Mouse (Mus musculus) embryo, embryonic 11.5 days (tissue): Measurements from ENCODE around the gene Cdr2.
A peak's percentile ranks its signal among the peaks of the same experiment; 100 is the strongest.
"Not testable (repeated sequence)": the region's sequence is repeated elsewhere in the genome, so short reads cannot be mapped to it uniquely, and the experiment has no call there.

ENCODE experiments used
- DNase-seq: peaks from one replicate; pipeline ENCODE4 v3.0.0-alpha.2; 2012; ENCODE audit warnings: low read depth, low spot score

Gene Cdr2

GRCm38 (mm10) chr7:120972471-120972870 is 9.6 kb downstream of the Cdr2 start:
- DNase-seq: not testable (repeated sequence)

- DNase-seq: no peak
These were observed 12.0 kb downstream of the Cdr2 start for GRCm38 (mm10) chr7:120970112-120970511.

- DNase-seq: no peak
These were observed 12.9 kb downstream of the Cdr2 start for GRCm38 (mm10) chr7:120969221-120969620.

- DNase-seq: no peak
These were observed 19.0 kb downstream of the Cdr2 start for GRCm38 (mm10) chr7:120963126-120963525.

GRCm38 (mm10) chr7:120961893-120962292 is 20.2 kb downstream of the Cdr2 start:
- no peak for DNase-seq

GRCm38 (mm10) chr7:120960601-120961000 is 21.5 kb downstream of the Cdr2 start:
- DNase-seq: no peak

- DNase-seq: no peak
These were observed 22.0 kb downstream of the Cdr2 start for GRCm38 (mm10) chr7:120960116-120960515.

- not testable (repeated sequence) for DNase-seq
These were observed 28.5 kb downstream of the Cdr2 start for GRCm38 (mm10) chr7:120953591-120953990.

GRCm38 (mm10) chr7:120943936-120944509 is 38.1 kb downstream of the Cdr2 start:
- no peak for DNase-seq

GRCm38 (mm10) chr7:120942506-120942905 is 39.6 kb downstream of the Cdr2 start:
- DNase-seq: no peak

GRCm38 (mm10) chr7:120941214-120941613 is 40.9 kb downstream of the Cdr2 start:
- no peak for DNase-seq

- DNase-seq: no peak
These were observed 41.8 kb downstream of the Cdr2 start for GRCm38 (mm10) chr7:120940343-120940742.

GRCm38 (mm10) chr7:120938206-120938605 is 43.9 kb downstream of the Cdr2 start:
- DNase-seq: no peak

GRCm38 (mm10) chr7:120936522-120936921 is 45.6 kb downstream of the Cdr2 start:
- no peak for DNase-seq

- DNase-seq: peak; percentile 48
These were observed 47.4 kb downstream of the Cdr2 start for GRCm38 (mm10) chr7:120934716-120935115.

- DNase-seq: no peak
These were observed 48.4 kb downstream of the Cdr2 start for GRCm38 (mm10) chr7:120933680-120934195.

- no peak for DNase-seq
These were observed 49.0 kb downstream of the Cdr2 start for GRCm38 (mm10) chr7:120933110-120933509.

- DNase-seq: peak; percentile 71
These were observed 63.6 kb downstream of the Cdr2 start for GRCm38 (mm10) chr7:120918526-120918962.

- DNase-seq: peak; percentile 98
These were observed 64.3 kb downstream of the Cdr2 start, which contains the start of gene Polr3e for GRCm38 (mm10) chr7:120917592-120918461. Gene Polr3e, plus strand, starts transcription at chr7:120917744.

- DNase-seq: no peak
These were observed 64.9 kb downstream of the Cdr2 start for GRCm38 (mm10) chr7:120917279-120917591.

GRCm38 (mm10) chr7:120916262-120916875 is 65.7 kb downstream of the Cdr2 start:
- DNase-seq: no peak

- no peak for DNase-seq
These were observed 68.8 kb downstream of the Cdr2 start for GRCm38 (mm10) chr7:120913332-120913731.
